Mouse (Mus musculus) liver, adult 2 months (tissue): ENCODE results near the gene Pkn1. TPM values are rescaled to one million over a fixed set of nuclear protein-coding genes. Genes with fewer than 3 reads are reported as not detected.

Source experiments
- DNase-seq: peaks from one replicate; pipeline ENCODE4 v3.0.0-alpha.2; 2011; ENCODE audit warnings: low read depth, low spot score; ENCODE audit errors: extremely low read depth
- H3K27ac ChIP-seq: fragments of 200-500 bp; replicated peaks from 2 replicates; pipeline ENCODE4 v1.5.1; 2012; ENCODE audit warnings: low read depth, mild to moderate bottlenecking, control low read depth, inconsistent platforms, low read length; ENCODE audit not compliant: insufficient read depth
- H3K27me3 ChIP-seq: fragments of 200-500 bp; 2 replicates; pipeline ENCODE4 v1.6.1; 2012; ENCODE audit warnings: mild to moderate bottlenecking, moderate library complexity, low read length, inconsistent platforms; ENCODE audit not compliant: control insufficient read depth, insufficient read depth
- H3K36me3 ChIP-seq: fragments of 200-500 bp; 2 replicates; pipeline ENCODE4 v1.6.1; 2012; ENCODE audit warnings: low read length, inconsistent platforms; ENCODE audit not compliant: control insufficient read depth, insufficient read depth
- H3K4me1 ChIP-seq: fragments of 200-500 bp; 2 replicates; pipeline ENCODE4 v1.6.1; 2011; ENCODE audit warnings: low read length; ENCODE audit not compliant: control insufficient read depth, insufficient read depth
- H3K4me3 ChIP-seq: fragments of 200-500 bp; 2 replicates; pipeline ENCODE4 v1.5.1; 2011; ENCODE audit warnings: low read depth, mild to moderate bottlenecking, control low read depth, low read length, moderate library complexity; ENCODE audit not compliant: insufficient read depth
- H3K79me2 ChIP-seq: fragments of 200-500 bp; 2 replicates; pipeline ENCODE4 v1.6.1; 2012; ENCODE audit warnings: inconsistent platforms, mild to moderate bottlenecking, low read length, moderate library complexity; ENCODE audit not compliant: control insufficient read depth, insufficient read depth
- H3K9ac ChIP-seq: fragments of 200-500 bp; 2 replicates; pipeline ENCODE4 v1.6.1; 2012; ENCODE audit warnings: low read depth, mild to moderate bottlenecking, control low read depth, inconsistent platforms, low read length
- CTCF ChIP-seq: fragments of 200-500 bp; IDR thresholded peaks from 2 replicates; pipeline ENCODE4 v1.5.1; 2011; ENCODE audit warnings: low read depth, low read length, control low read depth
- POLR2A ChIP-seq: fragments of 200-500 bp; IDR thresholded peaks from 2 replicates; pipeline ENCODE4 v1.6.1; 2011; ENCODE audit warnings: low read length, control low read depth; ENCODE audit not compliant: insufficient read depth; ENCODE audit errors: extremely low read depth
- WGBS: fragments of 180-500 bp; shearing (Covaris S2); methylation state at CpG from one replicate; pipeline ENCODE4 v1.1.7; 2018; 5-methylcytosine and 5-hydroxymethylcytosine counted together
- polyA plus RNA-seq: library from polyadenylated mRNA; depleted of rRNA; stranded (reverse); fragments of >200 nt; gene quantifications from 2 replicates; pipeline ENCODE4 v1.2.3, GENCODE M21; 2012
- total RNA-seq: library from RNA; depleted of rRNA; stranded (reverse); fragments of >200 nt; gene quantifications from 2 replicates; pipeline ENCODE4 v1.2.3, GENCODE M21; 2014

Pkn1 gene
- total and polyA plus RNA-seq, 2 experiments = 17.3 to 28.8 TPM

DNA sequence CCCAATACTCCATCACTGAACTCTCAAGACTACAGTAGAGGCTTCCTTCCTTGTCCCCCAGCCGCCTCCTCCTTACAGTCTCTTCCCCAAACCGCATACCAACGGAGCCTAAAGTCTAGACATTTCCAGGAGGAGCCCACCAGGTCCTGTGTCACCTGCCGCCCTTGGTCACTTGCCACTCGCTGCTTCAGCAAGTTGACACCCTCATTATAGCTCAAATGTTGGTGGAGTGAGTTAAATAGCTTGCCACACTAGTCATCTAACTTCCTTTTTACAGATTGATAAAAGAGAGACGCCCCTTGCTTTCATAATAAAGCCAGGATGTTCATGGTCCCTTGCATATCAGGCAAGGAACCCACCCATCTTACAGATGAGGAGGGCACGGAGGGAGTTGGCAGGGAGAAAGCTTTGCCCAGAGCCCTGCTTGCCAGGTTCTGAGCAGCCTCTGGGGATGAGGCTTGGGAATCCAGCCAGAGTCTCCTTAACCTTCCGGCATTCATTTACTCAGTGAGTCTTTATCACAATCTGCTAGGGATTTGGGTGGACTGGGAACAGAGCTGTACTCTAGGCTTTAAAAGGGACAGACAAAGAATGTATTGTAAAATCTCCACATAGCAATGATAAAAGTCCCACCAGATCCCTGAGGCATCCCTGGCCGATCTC lies 1.6 kb upstream of the Pkn1 start:
- Histone ChIP-seq H3K4me3 (no peak overlapping the region), H3K4me1 (0 out of 2 replicates have a peak, but pooled peaks cover 7% of the 10 kb centered on the region), H3K36me3 (no peaks in the 10 kb centered on the region), H3K27me3 (no peaks in the 10 kb centered on the region), H3K79me2 (peaks cover 14% of the 10 kb centered on the region; the same call in 1 of the 2 replicates), H3K9ac (no peak overlapping the region), H3K27ac (no peak overlapping the region)
- 78% methylated on average over 9 of the region's 9 CpGs for WGBS
- no peak for TF ChIP-seq POLR2A
- TF ChIP-seq CTCF = no peak
- no peak for DNase-seq

- Histone ChIP-seq H3K9ac (peak overlapping the region; percentile 74), H3K36me3 (no peaks in the 10 kb centered on the region), H3K4me1 (peaks cover 10% of the 10 kb centered on the region; the same call in 1 of the 2 replicates), H3K4me3 (peak overlapping the region; percentile 73), H3K27ac (peak overlapping the region; percentile 53), H3K27me3 (no peaks in the 10 kb centered on the region), H3K79me2 (peaks cover 14% of the 10 kb centered on the region; the same call in 1 of the 2 replicates)
- WGBS = 27% methylated on average over 9 of the region's 9 CpGs
- TF ChIP-seq POLR2A (no peak), CTCF (no peak)
- DNase-seq = peak; percentile 22
These were observed 587 bp upstream of the Pkn1 start for GRCm38 (mm10) chr8:83699566-83699965.

GRCm38 (mm10) chr8:83698291-83698660 lies 703 bp downstream of the Pkn1 start:
- DNase-seq = peak; percentile 34
- H3K9ac ChIP-seq = peak overlapping the region; percentile 99
- peak overlapping the region; percentile 73 for H3K27ac ChIP-seq
- H3K4me3 ChIP-seq = peak overlapping the region; percentile 73
- H3K79me2 ChIP-seq = peaks cover 14% of the 10 kb centered on the region; the same call in 1 of the 2 replicates
- H3K4me1 ChIP-seq = peaks cover 10% of the 10 kb centered on the region; the same call in 1 of the 2 replicates
- H3K27me3 ChIP-seq = no peaks in the 10 kb centered on the region
- no peaks in the 10 kb centered on the region for H3K36me3 ChIP-seq
- WGBS = 8% methylated on average over 15 of the region's 15 CpGs
- TF ChIP-seq CTCF (no peak), POLR2A (no peak)

DNA sequence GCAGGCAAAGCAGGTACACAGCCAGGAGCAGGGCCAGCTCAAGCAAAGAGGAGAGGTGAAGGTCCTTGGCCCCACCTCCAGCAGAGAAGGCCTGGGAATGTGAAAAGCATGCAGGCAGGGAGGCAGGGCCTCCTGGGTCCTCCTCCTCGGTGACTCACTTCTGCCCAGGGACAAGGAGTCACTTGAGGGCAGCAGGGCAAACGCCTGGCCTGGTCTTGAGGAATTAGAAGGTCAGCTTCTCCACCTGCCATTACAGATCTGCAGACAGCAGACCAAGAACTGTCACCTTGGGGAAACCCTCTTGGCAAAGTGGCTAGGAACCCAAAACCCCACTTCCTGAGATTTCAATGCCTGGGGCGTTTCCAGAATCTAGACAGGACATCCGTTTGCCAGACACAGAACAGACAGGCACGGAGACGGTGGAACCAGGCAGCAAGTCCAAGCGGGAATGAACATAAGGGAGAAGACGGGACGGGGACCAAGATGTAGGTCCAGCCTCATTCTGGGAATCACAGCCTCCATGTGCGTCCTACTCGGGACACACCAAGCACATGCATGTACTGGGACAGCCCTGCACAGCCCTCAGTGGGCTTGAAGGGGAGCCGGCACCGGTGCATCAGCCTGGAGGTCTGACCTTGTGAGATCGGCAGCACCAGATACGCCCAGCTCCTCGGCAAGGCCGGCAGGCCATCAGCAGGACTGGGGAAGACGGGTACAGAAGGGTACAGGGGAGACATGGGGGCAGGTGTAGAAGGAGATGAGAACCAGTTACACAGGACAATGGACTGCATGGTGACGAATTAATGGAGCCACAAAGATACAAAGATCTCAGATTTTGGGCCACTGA lies 1.4 kb downstream of the Pkn1 start:
- DNase-seq = peak; percentile 21
- Histone ChIP-seq H3K4me1 (peaks cover 10% of the 10 kb centered on the region; the same call in 1 of the 2 replicates), H3K79me2 (peaks cover 14% of the 10 kb centered on the region; the same call in 1 of the 2 replicates), H3K36me3 (no peaks in the 10 kb centered on the region), H3K27ac (peak overlapping the region; percentile 49), H3K4me3 (peak overlapping the region; percentile 73), H3K27me3 (no peaks in the 10 kb centered on the region), H3K9ac (peak overlapping the region; percentile 99)
- WGBS = 53% methylated on average over 19 of the region's 19 CpGs
- TF ChIP-seq CTCF (no peak), POLR2A (no peak)

DNA sequence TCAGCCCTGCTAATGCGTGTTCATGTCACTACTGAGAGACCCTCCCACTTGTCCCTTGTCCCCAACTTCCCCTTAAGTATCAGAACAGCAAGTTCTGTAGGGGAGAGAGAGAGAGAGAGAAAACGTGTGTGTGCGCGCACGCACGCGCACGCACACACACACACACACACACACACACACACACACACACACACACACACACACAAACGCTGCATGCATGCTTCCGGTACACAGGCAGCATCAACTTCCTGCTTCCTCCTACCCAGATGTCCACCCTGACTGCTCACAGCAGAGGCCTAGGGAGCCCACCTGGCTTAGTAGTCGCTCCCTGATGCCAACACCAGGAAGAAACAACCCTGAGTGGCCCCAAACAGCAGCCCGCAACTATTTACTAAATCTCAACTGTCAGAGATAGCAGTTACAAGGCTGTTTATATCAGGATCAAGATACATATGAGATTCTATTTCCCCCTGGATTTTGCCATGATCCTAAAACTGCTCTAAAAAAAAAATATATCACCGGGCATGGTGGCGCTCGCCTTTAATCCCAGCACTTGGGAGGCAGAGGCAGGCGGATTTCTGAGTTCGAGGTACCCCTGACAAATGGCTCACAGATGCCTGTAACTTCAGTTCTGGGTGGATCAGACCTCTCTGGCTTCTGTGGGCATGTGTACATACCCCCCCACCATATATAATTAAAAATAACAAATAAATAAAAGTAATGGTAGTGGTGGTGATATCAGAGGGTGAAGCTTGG lies 3.5 kb downstream of the Pkn1 start:
- DNase-seq = no peak

More for the DNA sequence above, 3.5 kb downstream of the Pkn1 start:
- Histone ChIP-seq H3K36me3 (peaks cover 9% of the 10 kb centered on the region), H3K9ac (no peak overlapping the region), H3K27me3 (no peaks in the 10 kb centered on the region), H3K4me1 (peaks cover 10% of the 10 kb centered on the region; the same call in 1 of the 2 replicates), H3K79me2 (peaks cover 14% of the 10 kb centered on the region; the same call in 1 of the 2 replicates), H3K4me3 (no peak overlapping the region), H3K27ac (peak overlapping the region; percentile 53)
- no peak for TF ChIP-seq CTCF
- TF ChIP-seq POLR2A = no peak
- WGBS = 77% methylated on average over 17 of the region's 17 CpGs
